ENCODE assay signal across 17 mouse cellular contexts in the genomic region with DNA sequence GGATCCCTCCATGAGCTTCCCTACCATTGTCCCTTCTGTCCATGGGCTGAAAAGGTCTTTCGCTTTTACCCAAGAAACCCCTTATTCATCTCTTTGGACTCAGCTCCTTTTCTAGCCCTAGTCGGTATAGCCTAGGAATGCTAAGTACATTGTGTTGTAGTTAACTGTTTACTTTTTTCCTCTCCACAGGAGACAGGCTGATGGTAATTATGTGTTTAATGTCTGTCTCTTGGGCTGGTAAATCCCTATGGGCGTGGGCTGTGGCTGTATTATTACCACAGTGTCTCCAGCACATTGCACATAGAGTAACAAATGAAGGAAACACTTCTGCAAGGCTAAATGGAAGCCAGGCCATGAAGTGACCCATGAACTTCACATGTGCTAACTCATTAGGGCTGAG.
"Had no signal": no experiment of that assay in that cellular context is flagged by ENCODE, and none has a peak within 500 bp of the region (broad histone marks: within the 10 kb centered on the region; RNA-seq: fewer than 3 reads in every experiment).

No protein-coding gene starts in this region.

- H3K9ac ChIP-seq: lung, embryonic 14.5 days; midbrain, embryonic 12.5 days; neural tube, embryonic 13.5 days; neural tube, embryonic 15.5 days; stomach, embryonic 15.5 days had no signal

- H3K4me3 ChIP-seq: midbrain, embryonic 10.5 days; midbrain, embryonic 12.5 days; myocyte; neural tube, embryonic 13.5 days; neural tube, embryonic 15.5 days; stomach, embryonic 15.5 days had no signal

- H3K36me3 ChIP-seq: midbrain, embryonic 10.5 days; midbrain, embryonic 12.5 days; neural tube, embryonic 13.5 days; neural tube, embryonic 15.5 days; stomach, embryonic 15.5 days had no signal

- DNase-seq: lung, adult 18-20 months; lung, embryonic 14.5 days; lung, postnatal 10 days; lung, postnatal 4 days; midbrain, embryonic 14.5 days; right cerebral cortex, postnatal 14 days; thymus, adult 2 months; thymus, postnatal 14 days; thymus, postnatal 36 days had no signal

- ATAC-seq: midbrain, embryonic 16.5 days had no signal

- H3K9me3 ChIP-seq: midbrain, embryonic 10.5 days; midbrain, embryonic 12.5 days; neural tube, embryonic 13.5 days; neural tube, embryonic 15.5 days; stomach, embryonic 15.5 days had no signal

- H3K27me3 ChIP-seq: midbrain, embryonic 12.5 days; neural tube, embryonic 13.5 days; neural tube, embryonic 15.5 days; stomach, embryonic 15.5 days had no signal

- H3K27ac ChIP-seq: midbrain, embryonic 10.5 days; midbrain, embryonic 12.5 days; neural tube, embryonic 13.5 days; neural tube, embryonic 15.5 days; stomach, embryonic 15.5 days; stomach, postnatal 0 days had no signal

- H3K4me2 ChIP-seq: lung, embryonic 14.5 days; midbrain, embryonic 12.5 days; neural tube, embryonic 13.5 days; neural tube, embryonic 15.5 days; stomach, embryonic 15.5 days had no signal

- H3K4me1 ChIP-seq: midbrain, embryonic 10.5 days; midbrain, embryonic 12.5 days; neural tube, embryonic 13.5 days; neural tube, embryonic 15.5 days; stomach, embryonic 15.5 days had no signal
